Mouse (Mus musculus) adrenal gland, adult 2 months (tissue): Measurements from ENCODE around the gene Vipas39. TPM values are rescaled to one million over a fixed set of nuclear protein-coding genes. Genes with fewer than 3 reads are reported as not detected.

Experiments used
- DNase-seq: peaks from one replicate; pipeline ENCODE4 v3.0.0; 2021
- microRNA-seq, 2 experiments: library from miRNA; unstranded; fragments of <30 nt; microRNA quantifications; one replicate each; pipeline ENCODE4 v1.2.0; 2021
- polyA plus RNA-seq: library from polyadenylated mRNA; depleted of rRNA; stranded (reverse); fragments of >200 nt; gene quantifications from 2 replicates; pipeline ENCODE4 v1.2.3, GENCODE M21; 2012; rRNA removed
- total RNA-seq, 2 experiments: library from RNA; stranded (reverse); gene quantifications; 2 replicates each; pipeline ENCODE4 v1.2.3; 2021

The Vipas39 gene
- total and polyA plus RNA-seq, 3 experiments: 14.1 to 40.9 (median 38.0) TPM

GRCm38 (mm10) chr12:87198792-87199191, 67.3 kb downstream of the Vipas39 start:
- no peak for DNase-seq

GRCm38 (mm10) chr12:87196310-87196709, 69.7 kb downstream of the Vipas39 start:
- DNase-seq: no peak

GRCm38 (mm10) chr12:87195069-87195468, 71.0 kb downstream of the Vipas39 start:
- DNase-seq: no peak

- no peak for DNase-seq
These were observed 73.0 kb downstream of the Vipas39 start for GRCm38 (mm10) chr12:87193008-87193407.

Small RNA genes lying within 50 kb of the gene (microRNA-seq; reads per million reads assigned to microRNA genes)
- gene Gm47293: 0 reads per million in 2 experiments

Other genes starting within 250 kb of the Vipas39 start
- 1 to 10 TPM; 1.3 to 2.4 TPM for gene Tmem63c, start 244.9 kb downstream of the Vipas39 start, total RNA-seq
- 1.0 and 1.8 TPM in 2 replicates for gene Tmem63c, start 244.9 kb downstream of the Vipas39 start, polyA plus RNA-seq
- 1 to 10 TPM; 1.9 to 2.3 TPM for gene Ngb, start 163.7 kb downstream of the Vipas39 start, total RNA-seq
- 4.0 and 7.9 TPM in 2 replicates for gene Ngb, start 163.7 kb downstream of the Vipas39 start, polyA plus RNA-seq
- gene Gstz1, start 119.1 kb downstream of the Vipas39 start, total RNA-seq: 100 to 1,000 TPM; 133 to 179 TPM
- gene Gstz1, start 119.1 kb downstream of the Vipas39 start, polyA plus RNA-seq: 93.7 and 100 TPM in 2 replicates
- 10 to 100 TPM; 13.0 to 13.5 TPM for gene Pomt2, start 118.3 kb downstream of the Vipas39 start, total RNA-seq
- gene Pomt2, start 118.3 kb downstream of the Vipas39 start, polyA plus RNA-seq: 12.7 and 13.6 TPM in 2 replicates
- gene Samd15, start 66.5 kb downstream of the Vipas39 start, total RNA-seq: 1 to 10 TPM; 1.8 to 2.9 TPM
- 0.27 TPM in 1 of 2 replicates, not detected in the other for gene Samd15, start 66.5 kb downstream of the Vipas39 start, polyA plus RNA-seq
- gene Tmed8, start 65.8 kb downstream of the Vipas39 start, total RNA-seq: 10 to 100 TPM; 25.7 to 28.6 TPM
- gene Tmed8, start 65.8 kb downstream of the Vipas39 start, polyA plus RNA-seq: 4.3 and 5.6 TPM in 2 replicates
- 1 to 10 TPM in 1 of 2 experiments, under 1 TPM in 1; 0.76 to 1.4 TPM for gene Noxred1, start 27.5 kb downstream of the Vipas39 start, total RNA-seq
- 0.22 TPM in 1 of 2 replicates, not detected in the other for gene Noxred1, start 27.5 kb downstream of the Vipas39 start, polyA plus RNA-seq
- gene Ahsa1, start 223 bp upstream of the Vipas39 start, total RNA-seq: 100 to 1,000 TPM; 160 to 227 TPM
- gene Ahsa1, start 223 bp upstream of the Vipas39 start, polyA plus RNA-seq: 33.4 and 41.8 TPM in 2 replicates
- not detected for gene Ism2, start 33.4 kb upstream of the Vipas39 start, total RNA-seq
- 0.07 and 0.16 TPM in 2 replicates for gene Ism2, start 33.4 kb upstream of the Vipas39 start, polyA plus RNA-seq
- gene Sptlc2, start 122.1 kb upstream of the Vipas39 start, total RNA-seq: 100 to 1,000 TPM; 176 to 197 TPM
- gene Sptlc2, start 122.1 kb upstream of the Vipas39 start, polyA plus RNA-seq: 29.7 and 61.1 TPM in 2 replicates
- gene Slirp, start 177.6 kb upstream of the Vipas39 start, total RNA-seq: 100 to 1,000 TPM; 182 to 188 TPM
- gene Slirp, start 177.6 kb upstream of the Vipas39 start, polyA plus RNA-seq: 5.1 TPM in 2 replicates
- gene Alkbh1, start 177.8 kb upstream of the Vipas39 start, total RNA-seq: 10 to 100 TPM; 15.3 to 28.5 TPM
- 11.3 and 13.3 TPM in 2 replicates for gene Alkbh1, start 177.8 kb upstream of the Vipas39 start, polyA plus RNA-seq
- gene Snw1, start 206.0 kb upstream of the Vipas39 start, total RNA-seq: 10 to 100 TPM; 60.7 to 75.1 TPM
- gene Snw1, start 206.0 kb upstream of the Vipas39 start, polyA plus RNA-seq: 2.1 and 2.3 TPM in 2 replicates
- gene Gm5788, start 228.5 kb upstream of the Vipas39 start, total RNA-seq: not detected
- not detected in 2 replicates for gene Gm5788, start 228.5 kb upstream of the Vipas39 start, polyA plus RNA-seq
- gene Gm8300, start 248.1 kb upstream of the Vipas39 start, total RNA-seq: not detected
- gene Gm8300, start 248.1 kb upstream of the Vipas39 start, polyA plus RNA-seq: not detected in 2 replicates